Mouse (Mus musculus) adipose tissue, adult 10 weeks (tissue): ENCODE results near the gene Vmn1r113. TPM values are rescaled to one million over a fixed set of nuclear protein-coding genes. Genes with fewer than 3 reads are reported as not detected.

Experiments
- polyA plus RNA-seq: library from polyadenylated mRNA; stranded (reverse); fragments of 350-450 nt; fragmentation: Illumina TruSeq; extraction: RNeasy Lipid Tissue Mini Kit (QIAGEN cat#74804); gene quantifications from one replicate; pipeline ENCODE4 v1.2.3, GENCODE M21; 2014; ENCODE audit warnings: low read depth, low replicate concordance

The Vmn1r113 gene
- polyA plus RNA-seq: not detected

DNA sequence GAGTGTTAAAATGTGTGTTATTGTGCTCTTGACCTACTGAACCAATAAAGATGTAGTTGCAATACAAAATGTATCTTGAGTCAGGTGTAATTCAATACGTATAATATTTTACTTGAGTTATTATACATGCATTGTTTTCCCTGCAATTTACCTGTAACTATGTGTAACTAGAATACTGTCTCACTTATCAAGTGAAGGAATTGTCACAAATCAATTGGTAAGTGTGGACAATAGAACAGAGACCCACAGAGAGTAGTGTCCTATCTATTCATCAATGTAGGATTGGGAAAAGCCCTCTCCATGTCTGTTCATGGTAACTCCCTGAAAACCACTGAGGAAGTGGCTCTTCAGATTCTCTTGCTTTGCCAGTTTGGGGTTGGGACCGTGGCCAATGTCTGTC is at the start of gene Vmn1r113:
Gene Vmn1r113 (plus strand): TSS at position 301 of the 400 bp plus-strand sequence.

DNA sequence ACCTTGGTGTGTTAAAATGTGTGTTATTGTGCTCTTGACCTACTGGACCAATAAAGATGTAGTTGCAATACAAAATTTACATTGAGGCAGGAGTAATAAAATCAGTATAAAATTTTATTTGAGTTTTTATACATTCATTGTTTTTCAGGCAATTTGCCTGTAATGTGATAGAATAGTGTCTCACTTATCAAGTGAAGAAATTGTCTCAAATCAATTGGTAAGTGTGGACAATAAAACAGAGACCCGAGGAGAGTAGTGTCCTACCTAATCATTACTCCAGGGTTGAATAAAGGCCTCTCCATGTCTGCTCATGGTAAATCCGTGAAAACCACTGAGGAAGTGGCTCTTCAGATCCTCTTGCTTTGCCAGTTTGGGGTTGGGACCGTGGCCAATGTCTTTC is 16.2 kb upstream of the Vmn1r113 start, which contains the start of gene Vmn1r112:
Gene Vmn1r112 (plus strand): TSS at position 301 of the 400 bp plus-strand sequence.

DNA sequence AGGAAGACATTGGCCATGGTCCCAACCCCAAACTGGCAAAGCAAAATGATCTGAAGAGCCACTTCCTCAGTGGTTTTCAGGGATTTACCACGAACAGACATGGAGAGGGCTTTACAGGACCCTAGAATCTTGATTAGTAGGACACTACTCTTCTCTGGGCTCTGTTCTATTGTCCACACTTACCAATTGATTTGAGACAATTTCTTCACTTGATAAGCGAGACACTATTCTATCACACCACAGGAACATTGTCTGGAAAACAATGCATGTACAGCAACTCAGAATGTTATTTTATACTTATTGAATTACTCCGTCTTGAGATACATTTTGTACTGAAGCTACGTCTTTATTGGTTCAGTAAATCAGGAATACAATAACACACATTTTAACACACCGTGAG is 25.0 kb downstream of the Vmn1r113 start, which contains the start of gene Vmn1r114:
Gene Vmn1r114 (minus strand): TSS at position 101 of the 400 bp plus-strand sequence.

Other genes with a start within 250 kb of the Vmn1r113 start
- not detected for gene Gm5726, start 241.5 kb upstream of the Vmn1r113 start, polyA plus RNA-seq
- gene Gm4141, start 211.0 kb upstream of the Vmn1r113 start, polyA plus RNA-seq: not detected
- not detected for gene Gm4513, start 188.3 kb upstream of the Vmn1r113 start, polyA plus RNA-seq
- not detected for gene Vmn1r107, start 118.4 kb upstream of the Vmn1r113 start, polyA plus RNA-seq
- gene Vmn1r111, start 84.1 kb upstream of the Vmn1r113 start, polyA plus RNA-seq: not detected
- not detected for gene Gm10668, start 56.7 kb upstream of the Vmn1r113 start, polyA plus RNA-seq
- not detected for gene Vmn1r112, start 16.1 kb upstream of the Vmn1r113 start, polyA plus RNA-seq
- gene Vmn1r114, start 24.9 kb downstream of the Vmn1r113 start, polyA plus RNA-seq: not detected
- gene Vmn1r115, start 57.7 kb downstream of the Vmn1r113 start, polyA plus RNA-seq: not detected
- gene Vmn1r116, start 85.0 kb downstream of the Vmn1r113 start, polyA plus RNA-seq: not detected
- not detected for gene Vmn1r117, start 96.8 kb downstream of the Vmn1r113 start, polyA plus RNA-seq
- gene Vmn1r118, start 125.1 kb downstream of the Vmn1r113 start, polyA plus RNA-seq: not detected
- not detected for gene Vmn1r119, start 225.2 kb downstream of the Vmn1r113 start, polyA plus RNA-seq